ENCODE assay signal across 14 mouse cellular contexts in genomic region chr5:65091184-65091858, GRCm38 (mm10). TPM values are rescaled to one million over a fixed set of nuclear protein-coding genes. Genes with fewer than 3 reads are reported as not detected.
DNase-seq lines count a peak whose midpoint lies in the region; ATAC-seq lines count a peak whose summit lies in the region.
"Had no signal": no experiment of that assay in that cellular context is flagged by ENCODE, and none has a peak within 500 bp of the region (broad histone marks: within the 10 kb centered on the region; RNA-seq: fewer than 3 reads in every experiment).

No protein-coding gene starts in this region.

- 0 out of 2 replicates have a peak overlapping the region, but pooled peaks have one; percentile 7 for H3K4me2 ChIP-seq in lung, embryonic 15.5 days
- H3K4me2 ChIP-seq: embryonic facial prominence, embryonic 15.5 days; heart, embryonic 12.5 days; limb, embryonic 12.5 days had no signal

- no peak overlapping the region for H3K9ac ChIP-seq in lung, embryonic 15.5 days
- H3K9ac ChIP-seq: embryonic facial prominence, embryonic 15.5 days; heart, embryonic 12.5 days; limb, embryonic 12.5 days had no signal

- H3K4me1 ChIP-seq in lung, embryonic 15.5 days = peaks cover 14% of the 10 kb centered on the region
- H3K4me1 ChIP-seq in megakaryocyte, embryonic 14.5 days = peaks cover 10% of the 10 kb centered on the region; the same call in 1 of the 2 replicates
- H3K4me1 ChIP-seq: embryonic facial prominence, embryonic 15.5 days had no signal

- H3K4me3 ChIP-seq in lung, embryonic 15.5 days = no peak overlapping the region
- H3K4me3 ChIP-seq in megakaryocyte, embryonic 14.5 days (replicated peaks) = peak overlapping the region; percentile 79
- H3K4me3 ChIP-seq: embryonic facial prominence, embryonic 15.5 days; heart, embryonic 12.5 days; limb, embryonic 12.5 days had no signal

- peak overlapping the region; percentile 48; the same call in 1 of the 2 replicates for H3K27ac ChIP-seq in lung, embryonic 15.5 days
- H3K27ac ChIP-seq: embryonic facial prominence, embryonic 15.5 days; limb, embryonic 12.5 days had no signal

- 50% methylated on average over 11 of the region's 11 CpGs for WGBS in lung, embryonic 15.5 days

- ATAC-seq in lung, embryonic 15.5 days (ENCODE audit: borderline replicate concordance, extremely low read depth, low FRiP score, low TSS enrichment) = no peak
- ATAC-seq in CD4-positive, CD25-positive, alpha-beta regulatory T cell, adult 4 months = peak; percentile 95
- ATAC-seq in common myeloid progenitor, adult 5-6 weeks (replicated peaks; ENCODE audit: low read depth, poor library complexity, severe bottlenecking) = peak; percentile 85
- ATAC-seq: Patski had no signal

- H3K9me3 ChIP-seq in lung, embryonic 15.5 days = no peaks in the 10 kb centered on the region
- no peaks in the 10 kb centered on the region for H3K9me3 ChIP-seq in megakaryocyte, embryonic 14.5 days
- H3K9me3 ChIP-seq: embryonic facial prominence, embryonic 15.5 days; heart, embryonic 12.5 days; limb, embryonic 12.5 days had no signal

- DNase-seq in lung, postnatal 10 days = no peak
- no peak for DNase-seq in Muller cell, postnatal 12 days (ENCODE audit: inconsistent ontology term)
- no peak for DNase-seq in kidney, adult 18-20 months
- no peak for DNase-seq in ovary, postnatal 14 days (ENCODE audit: low spot score)
- DNase-seq: cerebellum, adult 9-10 months; kidney, adult 11 months had no signal

- no peaks in the 10 kb centered on the region for H3K27me3 ChIP-seq in lung, embryonic 15.5 days
- H3K27me3 ChIP-seq in megakaryocyte, embryonic 14.5 days (replicated peaks) = no peaks in the 10 kb centered on the region
- H3K27me3 ChIP-seq: embryonic facial prominence, embryonic 15.5 days; heart, embryonic 12.5 days; limb, embryonic 12.5 days; Patski had no signal

- H3K36me3 ChIP-seq in lung, embryonic 15.5 days = no peaks in the 10 kb centered on the region
- no peaks in the 10 kb centered on the region for H3K36me3 ChIP-seq in megakaryocyte, embryonic 14.5 days (replicated peaks; ENCODE audit: low read length)
- H3K36me3 ChIP-seq: embryonic facial prominence, embryonic 15.5 days; heart, embryonic 12.5 days; limb, embryonic 12.5 days had no signal

RNA-seq across cellular contexts. Expression of gene Tmem156, which starts 0.6 kb away (rescaled TPM):
- 0.42 and 0.50 TPM in 2 replicates for polyA plus RNA-seq in lung, embryonic 15.5 days (2015; fragmentation: Nextera tagmentation; extraction: Ambion mirVana)
- 10 to 100 TPM; 21.5 to 26.1 TPM for polyA plus RNA-seq in CD4-positive, CD25-positive, alpha-beta regulatory T cell, adult 4 months (2017; shearing (Covaris generic))
- 9.6 and 13.0 TPM in 2 replicates for total RNA-seq in common myeloid progenitor, adult 5-6 weeks (2017)
- not detected in 2 replicates for polyA plus RNA-seq in megakaryocyte, embryonic 14.5 days (2012; ENCODE audit: insufficient read depth, low replicate concordance)
- polyA plus RNA-seq: limb, embryonic 12.5 days; Patski had no signal

RNA-seq across cellular contexts. Expression of gene Klhl5, which starts 16.0 kb away (rescaled TPM):
- 26.8 and 28.6 TPM in 2 replicates for polyA plus RNA-seq in lung, embryonic 15.5 days (2015; fragmentation: Nextera tagmentation; extraction: Ambion mirVana)
- 1 to 10 TPM; 5.4 to 6.1 TPM for polyA plus RNA-seq in CD4-positive, CD25-positive, alpha-beta regulatory T cell, adult 4 months (2017; shearing (Covaris generic))
- total RNA-seq in common myeloid progenitor, adult 5-6 weeks (2017) = 39.5 and 51.5 TPM in 2 replicates
- polyA plus RNA-seq in megakaryocyte, embryonic 14.5 days (2012; ENCODE audit: insufficient read depth, low replicate concordance) = 6.1 and 11.0 TPM in 2 replicates

Comparison
In these comparisons a context has a peak if more than half of its experiments do, and no peak if none do; other contexts are left out.
1. RNA of gene Tmem156, which starts 0.6 kb away (polyA plus RNA-seq): 21.5 to 26.1 TPM in CD4-positive, CD25-positive, alpha-beta regulatory T cell, adult 4 months; 0.42 to 0.50 TPM in lung, embryonic 15.5 days and not detected in megakaryocyte, embryonic 14.5 days; every median in the first group is over 10 times any median in the second.